In genomic region chr7:74555416-74555815, GRCm38 (mm10) we compare ENCODE assay signal across 8 mouse cellular contexts. TPM values are rescaled to one million over a fixed set of nuclear protein-coding genes. Genes with fewer than 3 reads are reported as not detected.
DNase-seq lines count a peak whose midpoint lies in the region; ATAC-seq and TF ChIP-seq lines count a peak whose summit lies in the region.

No protein-coding gene starts in this region.

- peaks cover 11% of the 10 kb centered on the region for H3K27me3 ChIP-seq in spleen, adult 2 months (ENCODE audit: control insufficient read depth, insufficient read depth, low read length)
- peaks cover 37% of the 10 kb centered on the region for H3K27me3 ChIP-seq in embryonic facial prominence, embryonic 10.5 days (replicated peaks; ENCODE audit: low read depth, poor library complexity, severe bottlenecking)

- no peak overlapping the region for H3K27ac ChIP-seq in spleen, adult 2 months (ENCODE audit: insufficient read depth, low read length)
- H3K27ac ChIP-seq in embryonic facial prominence, embryonic 10.5 days (replicated peaks): peak overlapping the region; percentile 86; the same call in 1 of the 2 replicates

- no peaks in the 10 kb centered on the region for H3K9me3 ChIP-seq in embryonic facial prominence, embryonic 10.5 days

- no peak for DNase-seq in spleen, adult 2 months (ENCODE audit: low read depth in 1 of 2, low spot score in 2 of 2)
- DNase-seq in spleen, adult 12 weeks (ENCODE audit: low spot score): no peak
- peak; percentile 76 for DNase-seq in embryonic facial prominence, embryonic 10.5 days (ENCODE audit: low spot score)
- DNase-seq in heart, adult 18-20 months: peak; percentile 76 to 80
- peak; percentile 56 for DNase-seq in kidney, adult 11 months
- peak; percentile 64 to 66 for DNase-seq in left cerebral cortex, postnatal 36 days (ENCODE audit: low spot score in 2 of 2)
- DNase-seq in right cerebral cortex, postnatal 25 days: peak; percentile 71

- H3K4me1 ChIP-seq in spleen, adult 2 months (ENCODE audit: control insufficient read depth, insufficient read depth, insufficient read length): peaks cover 5% of the 10 kb centered on the region; the same call in 1 of the 2 replicates
- peaks cover 38% of the 10 kb centered on the region for H3K4me1 ChIP-seq in embryonic facial prominence, embryonic 10.5 days

- intact Hi-C loops in left cerebral cortex, postnatal 36 days (cut with DNase I): loop anchor here (2.0 kb wide), 1 partner anchor 555 kb away; no protein-coding TSS in a partner anchor

- peak; percentile 72 for ATAC-seq in megakaryocyte-erythroid progenitor cell, adult 5-6 weeks (replicated peaks; ENCODE audit: low FRiP score, low TSS enrichment, poor library complexity, severe bottlenecking)

- peak; percentile 20; the same call in 1 of the 2 replicates for TF ChIP-seq CTCF in spleen, adult 2 months (IDR thresholded peaks at IDR 0.05; ENCODE audit: extremely low read depth, insufficient read depth, insufficient read length, insufficient replicate concordance)

- no peaks in the 10 kb centered on the region for H3K36me3 ChIP-seq in spleen, adult 2 months (ENCODE audit: control insufficient read depth, insufficient read depth, low read length)
- no peaks in the 10 kb centered on the region for H3K36me3 ChIP-seq in embryonic facial prominence, embryonic 10.5 days (replicated peaks)

- peak overlapping the region; percentile 70; the same call in 1 of the 2 replicates for H3K4me3 ChIP-seq in spleen, adult 2 months (ENCODE audit: extremely low read depth, insufficient read depth, insufficient read length)
- H3K4me3 ChIP-seq in embryonic facial prominence, embryonic 10.5 days: peak overlapping the region; percentile 83

- no peak for TF ChIP-seq POLR2A in spleen, adult 2 months (IDR thresholded peaks at IDR 0.05; ENCODE audit: low read depth, low read length)

- 15% methylated on average over 6 of the region's 6 CpGs for WGBS in spleen, adult 2 months
- WGBS in embryonic facial prominence, embryonic 10.5 days: 14% methylated on average over 6 of the region's 6 CpGs

RNA-seq across cellular contexts. Expression of gene Slco3a1, which starts 0.8 kb away (rescaled TPM):
- 23.1 and 26.2 TPM in 2 replicates for polyA plus RNA-seq in spleen, adult 2 months (2012; rRNA removed)
- polyA plus RNA-seq in embryonic facial prominence, embryonic 10.5 days (2016; fragmentation: Nextera tagmentation; extraction: Ambion mirVana): 7.4 and 7.9 TPM in 2 replicates
- 100 to 1,000 TPM; 106 to 115 TPM for total RNA-seq in heart, adult 18-20 months (2021)
- 10 to 100 TPM; 39.1 to 57.9 TPM for total RNA-seq in left cerebral cortex, postnatal 36 days (2021)
- 2.5 and 3.3 TPM in 2 replicates for total RNA-seq in megakaryocyte-erythroid progenitor cell, adult 5-6 weeks (2014; fragmentation: Nextera tagmentation)
- 2.5 and 4.3 TPM in 2 replicates for total RNA-seq in megakaryocyte-erythroid progenitor cell, adult 5-6 weeks (2017)

Comparison
In these comparisons a context has a peak if more than half of its experiments do, and no peak if none do; other contexts are left out.
1. DNase-seq: peak in embryonic facial prominence, embryonic 10.5 days (single experiment), heart, adult 18-20 months (2 of 2), kidney, adult 11 months (single experiment), left cerebral cortex, postnatal 36 days (2 of 2) and right cerebral cortex, postnatal 25 days (single experiment); none in spleen, adult 2 months (0 of 2) and spleen, adult 12 weeks (single experiment).
2. RNA of gene Slco3a1, which starts 0.8 kb away (total RNA-seq): 106 to 115 TPM in heart, adult 18-20 months and 39.1 to 57.9 TPM in left cerebral cortex, postnatal 36 days; 2.5 to 4.3 TPM in megakaryocyte-erythroid progenitor cell, adult 5-6 weeks; every median in the first group is over 4 times any median in the second.